Mouse (Mus musculus) lung, embryonic 15.5 days (tissue): ENCODE measurements at regions not wholly inside any gene's neighbourhood (a gene's known extent, or its start where the extent isn't known, plus 50 kb on each side); places are given as distances from the start of the nearest gene placed in this dataset.

Experiments
- ATAC-seq: fragments of 200-750 bp; cut with Nextera tagmentation; 2 replicates; pipeline ENCODE4 v1.8.0; 2017; ENCODE audit warnings: moderate number of reproducible peaks, borderline replicate concordance; ENCODE audit not compliant: low FRiP score, low TSS enrichment; ENCODE audit errors: extremely low read depth
- H3K27ac ChIP-seq: fragments of 300-500 bp; sonication (generic); 2 replicates; pipeline ENCODE4 v1.5.1; 2015; ENCODE audit warnings: moderate library complexity, mild to moderate bottlenecking, inconsistent platforms
- H3K27me3 ChIP-seq: fragments of 300-500 bp; sonication (generic); 2 replicates; pipeline ENCODE4 v1.6.1; 2015; ENCODE audit warnings: inconsistent platforms
- H3K36me3 ChIP-seq: fragments of 300-500 bp; sonication (generic); 2 replicates; pipeline ENCODE4 v1.6.1; 2015; ENCODE audit warnings: inconsistent platforms
- H3K4me1 ChIP-seq: fragments of 300-500 bp; sonication (generic); 2 replicates; pipeline ENCODE4 v1.6.1; 2015; ENCODE audit warnings: inconsistent platforms
- H3K4me2 ChIP-seq: fragments of 300-500 bp; sonication (generic); 2 replicates; pipeline ENCODE4 v1.6.1; 2015; ENCODE audit warnings: inconsistent platforms, mild to moderate bottlenecking, moderate library complexity
- H3K4me3 ChIP-seq: fragments of 300-500 bp; sonication (generic); 2 replicates; pipeline ENCODE4 v1.5.1; 2015; ENCODE audit warnings: mild to moderate bottlenecking, inconsistent platforms
- H3K9ac ChIP-seq: fragments of 300-500 bp; sonication (generic); 2 replicates; pipeline ENCODE4 v1.6.1; 2015; ENCODE audit warnings: inconsistent platforms
- H3K9me3 ChIP-seq: fragments of 300-500 bp; sonication (generic); 2 replicates; pipeline ENCODE4 v1.6.1; 2016; ENCODE audit warnings: inconsistent platforms
- WGBS: fragments of 180-500 bp; shearing (Covaris S2); methylation state at CpG from one replicate; pipeline ENCODE4 v1.1.7; 2015; 5-methylcytosine and 5-hydroxymethylcytosine counted together

GRCm38 (mm10) chr13:52172706-52173346, 326.3 kb downstream of the Gadd45g start:
- Histone ChIP-seq H3K9me3 (no peaks in the 10 kb centered on the region), H3K4me3 (no peak overlapping the region), H3K4me1 (no peaks in the 10 kb centered on the region), H3K36me3 (no peaks in the 10 kb centered on the region), H3K27me3 (no peaks in the 10 kb centered on the region), H3K27ac (no peak overlapping the region), H3K9ac (no peak overlapping the region), H3K4me2 (no peak overlapping the region)
- ATAC-seq: no peak
- WGBS: 60% methylated on average over 9 of the region's 9 CpGs

GRCm38 (mm10) chr13:52175665-52176064, 329.2 kb downstream of the Gadd45g start:
- ATAC-seq: no peak
- H3K4me1 ChIP-seq: no peaks in the 10 kb centered on the region
- no peaks in the 10 kb centered on the region for H3K27me3 ChIP-seq
- H3K36me3 ChIP-seq: no peaks in the 10 kb centered on the region
- 48% methylated on average over 2 of the region's 2 CpGs for WGBS
- H3K4me3 ChIP-seq: no peak overlapping the region
- no peak overlapping the region for H3K9ac ChIP-seq
- no peaks in the 10 kb centered on the region for H3K9me3 ChIP-seq
- H3K27ac ChIP-seq: no peak overlapping the region
- no peak overlapping the region for H3K4me2 ChIP-seq

- Histone ChIP-seq H3K4me2 (no peak overlapping the region), H3K9me3 (no peaks in the 10 kb centered on the region), H3K27ac (no peak overlapping the region), H3K9ac (no peak overlapping the region), H3K4me1 (no peaks in the 10 kb centered on the region), H3K4me3 (no peak overlapping the region), H3K27me3 (no peaks in the 10 kb centered on the region), H3K36me3 (no peaks in the 10 kb centered on the region)
- ATAC-seq: no peak
- 80% methylated on average over 4 of the region's 4 CpGs for WGBS
These were observed 333.5 kb downstream of the Gadd45g start for GRCm38 (mm10) chr13:52179977-52180376.

GRCm38 (mm10) chr13:52183635-52184034, 337.2 kb downstream of the Gadd45g start:
- H3K9me3 ChIP-seq: no peaks in the 10 kb centered on the region
- 49% methylated on average over 5 of the region's 5 CpGs for WGBS
- no peak overlapping the region for H3K9ac ChIP-seq
- no peak for ATAC-seq
- no peaks in the 10 kb centered on the region for H3K36me3 ChIP-seq
- H3K27ac ChIP-seq: no peak overlapping the region
- H3K27me3 ChIP-seq: no peaks in the 10 kb centered on the region
- no peak overlapping the region for H3K4me2 ChIP-seq
- H3K4me1 ChIP-seq: no peaks in the 10 kb centered on the region
- H3K4me3 ChIP-seq: no peak overlapping the region

- ATAC-seq: no peak
- H3K9me3 ChIP-seq: no peaks in the 10 kb centered on the region
- H3K4me2 ChIP-seq: no peak overlapping the region
- H3K27me3 ChIP-seq: no peaks in the 10 kb centered on the region
- H3K4me1 ChIP-seq: peaks cover 3% of the 10 kb centered on the region; the same call in 1 of the 2 replicates
- no peak overlapping the region for H3K27ac ChIP-seq
- no peak overlapping the region for H3K4me3 ChIP-seq
- no peak overlapping the region for H3K9ac ChIP-seq
- WGBS: 62% methylated on average over 1 of the region's 1 CpGs
- no peaks in the 10 kb centered on the region for H3K36me3 ChIP-seq
These were observed 339.1 kb downstream of the Gadd45g start for GRCm38 (mm10) chr13:52185574-52185973.

- Histone ChIP-seq H3K4me1 (peaks cover 7% of the 10 kb centered on the region; the same call in 1 of the 2 replicates), H3K9ac (no peak overlapping the region), H3K27ac (no peak overlapping the region), H3K36me3 (no peaks in the 10 kb centered on the region), H3K9me3 (no peaks in the 10 kb centered on the region), H3K4me3 (no peak overlapping the region), H3K27me3 (no peaks in the 10 kb centered on the region), H3K4me2 (no peak overlapping the region)
- ATAC-seq: no peak
- WGBS: 81% methylated on average over 8 of the region's 8 CpGs
These were observed 341.5 kb downstream of the Gadd45g start for GRCm38 (mm10) chr13:52187841-52188604.

- ATAC-seq: no peak
These were observed 342.1 kb downstream of the Gadd45g start for GRCm38 (mm10) chr13:52188605-52189003.

GRCm38 (mm10) chr13:52189382-52189923, 341.6 kb downstream of the Diras2 start:
- no peak overlapping the region for H3K27ac ChIP-seq
- peaks cover 7% of the 10 kb centered on the region; the same call in 1 of the 2 replicates for H3K4me1 ChIP-seq
- H3K9ac ChIP-seq: no peak overlapping the region
- ATAC-seq: no peak
- no peak overlapping the region for H3K4me2 ChIP-seq
- no peaks in the 10 kb centered on the region for H3K36me3 ChIP-seq
- WGBS: 62% methylated on average over 10 of the region's 10 CpGs
- H3K4me3 ChIP-seq: no peak overlapping the region
- H3K9me3 ChIP-seq: no peaks in the 10 kb centered on the region
- no peaks in the 10 kb centered on the region for H3K27me3 ChIP-seq

More at GRCm38 (mm10) chr13:52188605-52189003, 342.1 kb downstream of the Gadd45g start:
- Histone ChIP-seq H3K9ac (no peak overlapping the region), H3K4me1 (peaks cover 7% of the 10 kb centered on the region; the same call in 1 of the 2 replicates), H3K27me3 (no peaks in the 10 kb centered on the region), H3K36me3 (no peaks in the 10 kb centered on the region), H3K4me2 (no peak overlapping the region), H3K27ac (no peak overlapping the region), H3K9me3 (no peaks in the 10 kb centered on the region), H3K4me3 (no peak overlapping the region)
- WGBS: 72% methylated on average over 2 of the region's 2 CpGs

- Histone ChIP-seq H3K9ac (no peak overlapping the region), H3K36me3 (no peaks in the 10 kb centered on the region), H3K4me1 (peaks cover 7% of the 10 kb centered on the region; the same call in 1 of the 2 replicates), H3K27me3 (no peaks in the 10 kb centered on the region), H3K4me2 (no peak overlapping the region), H3K27ac (no peak overlapping the region), H3K9me3 (no peaks in the 10 kb centered on the region), H3K4me3 (no peak overlapping the region)
- 39% methylated on average over 9 of the region's 9 CpGs for WGBS
- ATAC-seq: no peak
These were observed 340.8 kb downstream of the Diras2 start for GRCm38 (mm10) chr13:52190256-52190655.

GRCm38 (mm10) chr13:52190848-52191590, 340.1 kb downstream of the Diras2 start:
- no peak for ATAC-seq
- Histone ChIP-seq H3K27me3 (no peaks in the 10 kb centered on the region), H3K9me3 (no peaks in the 10 kb centered on the region), H3K4me1 (peaks cover 7% of the 10 kb centered on the region; the same call in 1 of the 2 replicates), H3K27ac (no peak overlapping the region), H3K4me2 (no peak overlapping the region), H3K9ac (no peak overlapping the region), H3K4me3 (no peak overlapping the region), H3K36me3 (no peaks in the 10 kb centered on the region)
- WGBS: 66% methylated on average over 15 of the region's 15 CpGs

- no peaks in the 10 kb centered on the region for H3K36me3 ChIP-seq
- no peaks in the 10 kb centered on the region for H3K27me3 ChIP-seq
- no peak for ATAC-seq
- no peaks in the 10 kb centered on the region for H3K4me1 ChIP-seq
- H3K9ac ChIP-seq: no peak overlapping the region
- no peak overlapping the region for H3K4me3 ChIP-seq
- no peak overlapping the region for H3K4me2 ChIP-seq
- no peaks in the 10 kb centered on the region for H3K9me3 ChIP-seq
- no peak overlapping the region for H3K27ac ChIP-seq
- 60% methylated on average over 5 of the region's 5 CpGs for WGBS
These were observed 334.2 kb downstream of the Diras2 start for GRCm38 (mm10) chr13:52196917-52197316.
